Mouse (Mus musculus): ENCODE measurements at regions not wholly inside any gene's neighbourhood (a gene's known extent, or its start where the extent isn't known, plus 50 kb on each side); places are given as distances from the start of the nearest gene placed in this dataset.

- TF ChIP-seq EP300 (IDR thresholded peaks at IDR 0.05; ENCODE audit: low read depth), result no peak
- TF ChIP-seq CTCF (IDR thresholded peaks at IDR 0.05; ENCODE audit: low read depth), result no peak
- no peaks in the 10 kb centered on the region for H3K9me3 ChIP-seq (replicated peaks; ENCODE audit: control insufficient read depth, low read length)
- H3K9ac ChIP-seq (replicated peaks; ENCODE audit: low read depth, low read length), result no peak overlapping the region
- H3K4me3 ChIP-seq (ENCODE audit: low read depth, low read length), result no peak overlapping the region
- no peaks in the 10 kb centered on the region for H3K4me1 ChIP-seq (ENCODE audit: control insufficient read depth, insufficient read depth)
- H3K27ac ChIP-seq (ENCODE audit: low read depth), result no peak overlapping the region
- H3K4me2 ChIP-seq (ENCODE audit: low read depth, low read length), result no peak overlapping the region
- ATAC-seq (ENCODE audit: insufficient read depth, low read depth) (no peak), DNase-seq (ENCODE audit: low spot score) (no peak)
- no peaks in the 10 kb centered on the region for H3K27me3 ChIP-seq (ENCODE audit: control insufficient read depth, insufficient read depth, low read length)
- WGBS, result 37% methylated on average over 3 of the region's 3 CpGs
- H3K36me3 ChIP-seq (replicated peaks; ENCODE audit: control insufficient read depth, insufficient read depth, low read length), result no peaks in the 10 kb centered on the region
Measured at GRCm38 (mm10) chr1:47794763-47795162, 902.1 kb upstream of the Slc39a10 start.

Measured in heart, postnatal 0 days (tissue).